Mouse (Mus musculus) testis, adult 2 months (tissue): ENCODE measurements around the gene Prr5l.

Experiments used
- CTCF ChIP-seq: fragments of 200-500 bp; IDR thresholded peaks from 2 replicates; pipeline ENCODE4 v1.5.1; 2012; ENCODE audit warnings: low read depth, mild to moderate bottlenecking, inconsistent platforms, low read length, moderate library complexity; ENCODE audit not compliant: control insufficient read depth, insufficient read depth, insufficient replicate concordance
- POLR2A ChIP-seq: fragments of 200-500 bp; IDR thresholded peaks from 2 replicates; pipeline ENCODE4 v1.6.1; 2012; ENCODE audit warnings: low read depth, mild to moderate bottlenecking, inconsistent platforms, low read length, moderate library complexity; ENCODE audit not compliant: control insufficient read depth

DNA sequence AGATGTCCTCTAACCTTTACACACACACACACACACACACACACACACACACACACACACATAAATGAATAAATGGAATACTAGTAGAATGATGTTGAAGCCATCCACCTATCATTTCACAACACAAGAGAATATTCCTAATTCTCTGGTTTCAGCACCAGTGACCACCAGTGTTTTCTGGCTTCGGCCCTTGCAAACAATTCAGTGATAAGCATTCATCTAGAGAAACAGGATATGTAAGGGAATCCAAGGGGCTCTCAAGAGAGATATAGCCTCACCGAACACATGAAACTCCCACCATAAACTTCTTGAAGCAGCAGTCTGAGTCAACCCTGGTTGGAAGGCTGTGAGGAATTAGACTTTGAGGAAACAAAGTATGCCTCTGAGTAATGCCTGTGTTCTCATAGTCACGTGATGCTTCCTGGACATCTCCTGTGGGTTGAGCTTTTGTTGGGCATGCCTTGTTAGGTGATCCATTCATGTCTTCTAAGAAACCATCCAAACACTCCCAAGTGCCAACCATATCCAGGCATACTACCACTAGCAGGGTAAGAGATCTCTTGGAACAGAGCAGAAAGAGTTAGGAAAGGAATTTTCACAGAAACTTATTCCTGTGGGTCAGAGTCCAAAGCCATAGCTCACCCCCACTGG lies 55.8 kb downstream of the Prr5l start:
- no peak for TF ChIP-seq CTCF
- no peak for TF ChIP-seq POLR2A
